9 mouse cellular contexts compared by ENCODE assay signal in genomic region chr17:5221041-5221440, GRCm38 (mm10).
DNase-seq lines count a peak whose midpoint lies in the region; ATAC-seq lines count a peak whose summit lies in the region.
"Had no signal": no experiment of that assay in that cellular context is flagged by ENCODE, and none has a peak within 500 bp of the region (broad histone marks: within the 10 kb centered on the region; RNA-seq: fewer than 3 reads in every experiment).

No protein-coding gene starts in this region.

- ATAC-seq in granulocyte monocyte progenitor cell, adult 5-6 weeks (replicated peaks; ENCODE audit: poor library complexity, severe bottlenecking): peak; percentile 40
- no peak; the same call in 1 of the 2 replicates for ATAC-seq in neural tube, embryonic 15.5 days (ENCODE audit: low FRiP score)

- no peaks in the 10 kb centered on the region for H3K27me3 ChIP-seq in neural tube, embryonic 15.5 days (replicated peaks)

- H3K27ac ChIP-seq in neural tube, embryonic 15.5 days (replicated peaks): 0 out of 2 replicates have a peak overlapping the region, but pooled peaks have one; percentile 64

- H3K4me2 ChIP-seq in neural tube, embryonic 15.5 days: no peak overlapping the region

- no peaks in the 10 kb centered on the region for H3K36me3 ChIP-seq in neural tube, embryonic 15.5 days

- no peak overlapping the region for H3K9ac ChIP-seq in neural tube, embryonic 15.5 days (replicated peaks)

- DNase-seq in lung, adult 18-20 months: peak; percentile 46 to 69
- no peak for DNase-seq in lung, postnatal 14 days
- DNase-seq in kidney, postnatal 14 days: peak; percentile 57
- DNase-seq in gastrocnemius, postnatal 10 days: no peak
- DNase-seq in gastrocnemius, adult 8-10 months (ENCODE audit: low spot score in 2 of 2): no peak
- DNase-seq: heart, postnatal 36 days; right cerebral cortex, postnatal 4 days had no signal

- peaks cover 67% of the 10 kb centered on the region for H3K4me1 ChIP-seq in neural tube, embryonic 15.5 days

- WGBS in neural tube, embryonic 15.5 days: 22% methylated on average over 8 of the region's 8 CpGs

- H3K4me3 ChIP-seq in neural tube, embryonic 15.5 days (replicated peaks): no peak overlapping the region

- H3K9me3 ChIP-seq in neural tube, embryonic 15.5 days (replicated peaks): no peaks in the 10 kb centered on the region

Comparison
In these comparisons a context has a peak if more than half of its experiments do, and no peak if none do; other contexts are left out.
1. DNase-seq: peak in lung, adult 18-20 months (2 of 2) and kidney, postnatal 14 days (single experiment); none in lung, postnatal 14 days (single experiment), gastrocnemius, postnatal 10 days (single experiment) and gastrocnemius, adult 8-10 months (0 of 2).